Mouse (Mus musculus): ENCODE data around the gene Arhgap29. TPM values are rescaled to one million over a fixed set of nuclear protein-coding genes. Genes with fewer than 3 reads are reported as not detected.

The Arhgap29 gene
- total and polyA plus RNA-seq, 2 experiments from 2014 or later, result 12.6 to 34.6 TPM

DNA sequence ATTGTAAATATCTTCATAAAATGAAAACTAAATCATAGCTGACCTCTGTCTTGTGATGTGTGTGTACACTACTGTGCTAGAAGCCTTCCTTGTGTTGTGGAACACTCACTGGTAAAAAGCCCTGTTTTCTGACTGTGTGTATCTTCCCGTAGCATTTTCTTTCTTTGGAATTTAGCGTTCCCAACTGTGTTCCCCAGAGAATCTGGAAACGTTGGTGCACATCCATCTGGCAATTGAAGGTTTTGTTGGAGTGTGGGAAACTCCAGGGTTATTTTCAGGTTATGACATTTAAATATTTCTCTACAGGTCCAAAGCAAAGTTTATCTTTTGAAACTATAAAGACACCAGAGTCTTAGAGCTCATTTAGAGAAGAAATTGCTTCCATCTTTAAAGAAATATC lies 43.2 kb upstream of the Arhgap29 start:
- DNase-seq (ENCODE audit: low spot score) (no peak), ATAC-seq (ENCODE audit: low FRiP score) (no peak)
- H3K4me1 ChIP-seq (ENCODE audit: insufficient read depth, low read length), result no peaks in the 10 kb centered on the region
- H3K27ac ChIP-seq (ENCODE audit: low read depth, low read length), result no peak overlapping the region
- no peak overlapping the region for H3K4me2 ChIP-seq (ENCODE audit: low read depth, low read length, poor library complexity, severe bottlenecking)
- H3K9ac ChIP-seq (replicated peaks; ENCODE audit: low read length, poor library complexity, severe bottlenecking), result no peak overlapping the region
- no peaks in the 10 kb centered on the region for H3K27me3 ChIP-seq (ENCODE audit: insufficient read depth, low read length)
- H3K4me3 ChIP-seq (ENCODE audit: low read depth, low read length), result no peak overlapping the region
- H3K9me3 ChIP-seq (ENCODE audit: low read length), result no peaks in the 10 kb centered on the region
- TF ChIP-seq CTCF (IDR thresholded peaks at IDR 0.05), result no peak
- no peaks in the 10 kb centered on the region for H3K36me3 ChIP-seq (ENCODE audit: insufficient read depth, low read length)
- WGBS, result 64% methylated on average over 3 of the region's 3 CpGs

DNA sequence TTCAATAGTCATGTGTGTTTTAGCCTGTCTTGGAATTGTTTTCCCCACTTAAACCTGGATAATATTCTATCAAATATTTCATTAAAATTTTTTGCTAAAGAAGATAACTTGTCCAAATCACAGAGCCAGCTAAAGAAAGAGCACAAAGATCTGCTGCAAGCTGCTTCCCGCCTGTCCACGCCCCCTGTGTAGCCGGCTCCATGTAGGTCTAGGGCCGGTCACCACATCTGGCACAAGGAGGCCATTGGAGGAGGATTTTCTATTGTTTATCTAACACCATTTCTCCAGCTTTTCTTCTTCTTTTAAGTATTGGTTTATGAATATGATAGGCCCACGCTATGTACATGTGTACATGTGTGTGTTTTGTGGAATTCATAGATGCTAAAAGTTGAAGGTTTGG lies 38.9 kb upstream of the Arhgap29 start:
- Histone ChIP-seq H3K4me3 (ENCODE audit: low read depth, low read length) (no peak overlapping the region), H3K27me3 (ENCODE audit: insufficient read depth, low read length) (no peaks in the 10 kb centered on the region), H3K4me1 (ENCODE audit: insufficient read depth, low read length) (no peaks in the 10 kb centered on the region), H3K27ac (ENCODE audit: low read depth, low read length) (no peak overlapping the region), H3K36me3 (ENCODE audit: insufficient read depth, low read length) (no peaks in the 10 kb centered on the region), H3K4me2 (ENCODE audit: low read depth, low read length, poor library complexity, severe bottlenecking) (no peak overlapping the region), H3K9ac (replicated peaks; ENCODE audit: low read length, poor library complexity, severe bottlenecking) (no peak overlapping the region), H3K9me3 (ENCODE audit: low read length) (no peaks in the 10 kb centered on the region)
- ATAC-seq (ENCODE audit: low FRiP score) (no peak), DNase-seq (ENCODE audit: low spot score) (no peak)
- 84% methylated on average over 5 of the region's 5 CpGs for WGBS
- TF ChIP-seq CTCF (IDR thresholded peaks at IDR 0.05), result no peak

DNA sequence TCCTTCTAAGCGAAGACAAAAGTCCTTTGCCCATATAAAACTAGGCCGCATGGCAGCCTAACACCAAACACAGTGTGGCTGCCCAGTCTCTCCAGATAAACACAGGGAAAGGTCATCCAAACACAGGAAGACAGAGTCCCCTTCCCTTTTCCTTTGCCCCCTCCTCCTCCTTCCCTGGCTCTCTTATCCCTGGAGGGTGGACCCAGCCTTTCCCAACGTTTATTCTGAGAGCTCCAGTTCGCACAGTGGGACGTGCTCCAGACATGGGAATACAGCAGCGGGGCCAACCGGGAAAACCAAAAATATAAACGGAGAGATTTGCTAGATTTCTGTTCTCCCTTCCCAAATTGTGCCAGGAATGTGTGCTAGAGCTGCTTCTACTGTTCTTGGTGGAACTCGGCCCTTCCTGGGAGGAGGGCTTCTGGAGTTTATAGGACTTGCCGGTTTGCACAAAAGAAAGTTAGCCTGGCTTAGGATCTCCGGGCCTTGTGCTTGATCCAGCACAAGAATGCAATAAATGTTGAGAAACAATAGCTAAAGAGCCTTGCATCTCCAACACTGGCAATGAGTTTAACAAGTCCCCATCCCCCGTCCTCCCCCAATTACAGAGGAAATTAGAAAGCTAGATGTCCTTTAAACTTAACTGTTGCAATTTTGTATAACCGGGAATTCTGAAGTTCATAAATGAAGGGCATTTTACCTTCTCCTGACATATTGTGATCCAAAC lies 37.7 kb upstream of the Arhgap29 start:
- no peaks in the 10 kb centered on the region for H3K36me3 ChIP-seq (ENCODE audit: insufficient read depth, low read length)
- no peaks in the 10 kb centered on the region for H3K4me1 ChIP-seq (ENCODE audit: insufficient read depth, low read length)
- no peak overlapping the region for H3K4me3 ChIP-seq (ENCODE audit: low read depth, low read length)
- 64% methylated on average over 13 of the region's 13 CpGs for WGBS
- no peaks in the 10 kb centered on the region for H3K9me3 ChIP-seq (ENCODE audit: low read length)
- H3K27me3 ChIP-seq (ENCODE audit: insufficient read depth, low read length), result no peaks in the 10 kb centered on the region
- no peak overlapping the region for H3K27ac ChIP-seq (ENCODE audit: low read depth, low read length)
- TF ChIP-seq CTCF (IDR thresholded peaks at IDR 0.05), result no peak
- ATAC-seq (ENCODE audit: low FRiP score) (no peak), DNase-seq (ENCODE audit: low spot score) (no peak)
- H3K9ac ChIP-seq (replicated peaks; ENCODE audit: low read length, poor library complexity, severe bottlenecking), result no peak overlapping the region
- no peak overlapping the region for H3K4me2 ChIP-seq (ENCODE audit: low read depth, low read length, poor library complexity, severe bottlenecking)

DNA sequence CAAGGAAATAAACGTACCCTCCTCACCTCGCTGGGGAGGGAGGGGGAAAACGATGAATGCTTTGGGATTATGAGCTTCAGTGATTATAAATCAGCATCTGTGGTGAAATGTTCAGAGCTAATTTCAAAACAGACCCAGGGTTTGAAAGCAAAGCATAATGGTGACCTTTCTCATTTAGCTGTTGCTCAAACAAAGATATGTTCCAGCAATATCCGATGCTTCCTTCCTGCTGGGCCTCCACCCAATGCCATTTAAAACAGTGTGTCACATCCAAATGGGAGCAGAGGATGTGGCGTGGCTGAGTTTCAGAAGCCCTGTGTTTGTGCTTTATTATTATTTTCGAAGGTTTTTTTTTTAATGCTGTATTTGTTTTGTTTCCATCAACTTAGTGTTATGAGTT lies 37.1 kb upstream of the Arhgap29 start:
- WGBS, result 73% methylated on average over 6 of the region's 6 CpGs
- H3K27me3 ChIP-seq (ENCODE audit: insufficient read depth, low read length), result no peaks in the 10 kb centered on the region
- no peaks in the 10 kb centered on the region for H3K9me3 ChIP-seq (ENCODE audit: low read length)
- no peak overlapping the region for H3K4me2 ChIP-seq (ENCODE audit: low read depth, low read length, poor library complexity, severe bottlenecking)
- DNase-seq (ENCODE audit: low spot score) (no peak), ATAC-seq (ENCODE audit: low FRiP score) (no peak)
- no peaks in the 10 kb centered on the region for H3K36me3 ChIP-seq (ENCODE audit: insufficient read depth, low read length)
- no peak for TF ChIP-seq CTCF (IDR thresholded peaks at IDR 0.05)
- H3K4me3 ChIP-seq (ENCODE audit: low read depth, low read length), result no peak overlapping the region
- no peak overlapping the region for H3K27ac ChIP-seq (ENCODE audit: low read depth, low read length)
- H3K9ac ChIP-seq (replicated peaks; ENCODE audit: low read length, poor library complexity, severe bottlenecking), result no peak overlapping the region
- H3K4me1 ChIP-seq (ENCODE audit: insufficient read depth, low read length), result no peaks in the 10 kb centered on the region

DNA sequence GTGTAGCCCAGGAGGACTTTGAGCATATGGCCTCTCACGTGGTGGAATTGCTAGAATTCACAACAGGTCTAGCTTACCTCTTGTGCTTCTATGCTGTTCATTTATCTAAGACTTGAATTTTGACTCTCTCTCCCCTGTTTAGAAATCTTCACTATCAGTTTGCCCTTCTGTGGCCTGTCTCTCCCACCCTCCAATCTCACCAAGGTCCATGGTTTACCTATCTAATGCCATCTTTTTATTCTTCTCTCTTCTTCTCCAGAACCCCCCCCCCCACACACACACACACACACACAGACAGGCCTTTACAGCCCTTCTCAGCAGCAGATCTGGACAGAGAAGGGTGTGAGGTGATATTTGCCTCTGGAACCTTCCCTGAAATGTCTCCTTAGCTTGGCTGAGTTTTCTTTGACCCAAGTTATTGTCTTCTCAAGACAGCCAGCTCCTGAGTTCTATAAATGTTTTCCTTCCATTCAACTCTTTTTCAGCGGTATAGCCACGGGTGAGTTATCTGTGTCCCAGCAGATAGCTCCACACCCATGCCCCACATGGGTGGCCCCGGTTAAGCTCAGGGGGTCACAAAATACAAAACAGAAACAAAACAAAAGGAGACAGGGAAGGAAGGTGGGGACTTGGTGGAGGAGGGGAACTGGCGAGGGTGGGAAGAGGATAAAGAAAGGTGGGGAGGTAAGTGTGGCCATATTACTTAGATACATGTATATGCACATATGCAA lies 35.4 kb upstream of the Arhgap29 start:
- Histone ChIP-seq H3K9me3 (ENCODE audit: low read length) (no peaks in the 10 kb centered on the region), H3K4me2 (ENCODE audit: low read depth, low read length, poor library complexity, severe bottlenecking) (no peak overlapping the region), H3K36me3 (ENCODE audit: insufficient read depth, low read length) (no peaks in the 10 kb centered on the region), H3K4me3 (ENCODE audit: low read depth, low read length) (no peak overlapping the region), H3K27ac (ENCODE audit: low read depth, low read length) (no peak overlapping the region), H3K9ac (replicated peaks; ENCODE audit: low read length, poor library complexity, severe bottlenecking) (no peak overlapping the region), H3K4me1 (ENCODE audit: insufficient read depth, low read length) (no peaks in the 10 kb centered on the region), H3K27me3 (ENCODE audit: insufficient read depth, low read length) (no peaks in the 10 kb centered on the region)
- DNase-seq (ENCODE audit: low spot score), result no peak
- no peak for TF ChIP-seq CTCF (IDR thresholded peaks at IDR 0.05)
- WGBS, result 83% methylated on average over 5 of the region's 5 CpGs
- ATAC-seq (ENCODE audit: low FRiP score), result no peak

DNA sequence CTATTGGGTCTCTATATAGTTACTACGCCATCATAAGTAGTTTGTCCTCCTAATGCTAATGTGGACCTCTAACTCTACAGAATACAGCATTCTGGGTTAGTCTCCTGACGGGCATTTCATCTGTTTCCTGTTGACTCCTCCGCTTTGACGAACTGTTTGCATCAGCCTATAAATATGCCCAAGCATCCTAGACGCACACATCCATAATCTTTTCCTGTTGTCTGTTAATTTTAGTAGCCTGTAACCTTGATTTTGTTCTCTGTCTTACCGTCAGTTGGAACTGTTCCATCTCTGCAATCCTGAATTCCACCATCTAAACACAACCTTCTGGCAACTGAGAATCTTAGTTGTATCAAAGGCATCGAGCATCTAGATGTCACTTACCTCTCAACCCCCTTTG lies 34.7 kb upstream of the Arhgap29 start:
- DNase-seq (ENCODE audit: low spot score), result no peak
- no peak overlapping the region for H3K4me3 ChIP-seq (ENCODE audit: low read depth, low read length)
- H3K4me1 ChIP-seq (ENCODE audit: insufficient read depth, low read length), result no peaks in the 10 kb centered on the region
- TF ChIP-seq CTCF (IDR thresholded peaks at IDR 0.05), result no peak
- ATAC-seq (ENCODE audit: low FRiP score), result no peak
- H3K9me3 ChIP-seq (ENCODE audit: low read length), result no peaks in the 10 kb centered on the region
- no peak overlapping the region for H3K9ac ChIP-seq (replicated peaks; ENCODE audit: low read length, poor library complexity, severe bottlenecking)
- H3K27me3 ChIP-seq (ENCODE audit: insufficient read depth, low read length), result no peaks in the 10 kb centered on the region
- no peak overlapping the region for H3K27ac ChIP-seq (ENCODE audit: low read depth, low read length)
- no peak overlapping the region for H3K4me2 ChIP-seq (ENCODE audit: low read depth, low read length, poor library complexity, severe bottlenecking)
- no peaks in the 10 kb centered on the region for H3K36me3 ChIP-seq (ENCODE audit: insufficient read depth, low read length)
- 94% methylated on average over 7 of the region's 7 CpGs for WGBS
